Mouse (Mus musculus): Measurements from ENCODE around the gene Fat4. TPM values are rescaled to one million over a fixed set of nuclear protein-coding genes. Genes with fewer than 3 reads are reported as not detected.

The Fat4 gene
- total and polyA plus RNA-seq, 3 experiments = not detected

DNA sequence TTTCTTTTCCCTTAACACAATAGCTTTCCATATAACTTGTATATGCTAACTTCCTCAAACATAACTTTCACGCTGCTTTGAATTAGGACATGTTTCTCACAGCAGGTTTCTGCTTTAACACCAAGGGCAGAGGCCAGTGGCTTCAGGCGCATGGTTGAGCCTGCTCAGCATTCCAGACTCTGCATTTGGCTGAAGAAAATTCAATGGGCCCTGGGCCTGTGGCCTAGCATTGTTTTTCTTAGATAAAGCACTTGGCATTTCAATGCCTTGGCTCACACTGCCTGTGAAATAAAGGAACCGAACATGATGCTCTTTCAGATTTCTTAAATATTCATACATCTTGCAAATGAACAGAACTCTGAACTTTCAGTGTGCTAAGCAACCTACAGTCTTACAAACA is 52.8 kb downstream of the Fat4 start:
- H3K27me3 ChIP-seq (replicated peaks) = no peaks in the 10 kb centered on the region
- H3K9ac ChIP-seq (ENCODE audit: insufficient read depth, low read depth) = no peak overlapping the region
- dilution Hi-C loops (cut with MboI; ENCODE audit: extremely low pct_ligation_motif_present, extremely low pct_unique_long_range_greater_than_20kb, low sequenced_read_pairs) = no loop called here
- no peak overlapping the region for H3K4me3 ChIP-seq (replicated peaks in 1 of 3; ENCODE audit: low read depth in 2 of 3, low read length in 2 of 3, poor library complexity in 1 of 3)
- H3K36me3 ChIP-seq (replicated peaks in 1 of 2; ENCODE audit: control insufficient read depth in 1 of 2, insufficient read depth in 1 of 2, low read length in 1 of 2) = no peaks in the 10 kb centered on the region
- in situ Hi-C loops (cut with MboI; ENCODE audit: low pct_ligation_motif_present, low pct_unique_long_range_greater_than_20kb, low sequenced_read_pairs) = no loop called here
- no peak for DNase-seq (ENCODE audit: extremely low read depth)
- H3K4me2 ChIP-seq (ENCODE audit: insufficient read depth, low read depth, poor library complexity, severe bottlenecking) = 0 out of 2 replicates have a peak overlapping the region, but pooled peaks have one; percentile 24
- H3K4me1 ChIP-seq (ENCODE audit: control insufficient read depth in 1 of 2, insufficient read depth in 2 of 2) = peaks cover 3 to 5% of the 10 kb centered on the region in 2 experiments
- H3K79me2 ChIP-seq (replicated peaks; ENCODE audit: control insufficient read depth, extremely low read depth, insufficient read depth, poor library complexity, severe bottlenecking) = no peaks in the 10 kb centered on the region
- no peaks in the 10 kb centered on the region for H3K9me3 ChIP-seq (replicated peaks; ENCODE audit: low read length)
- no peak for TF ChIP-seq SMC3 (IDR thresholded peaks at IDR 0.05; ENCODE audit: low read depth, low read length)
- H3K27ac ChIP-seq (ENCODE audit: insufficient read depth, low read depth) = no peak overlapping the region

DNA sequence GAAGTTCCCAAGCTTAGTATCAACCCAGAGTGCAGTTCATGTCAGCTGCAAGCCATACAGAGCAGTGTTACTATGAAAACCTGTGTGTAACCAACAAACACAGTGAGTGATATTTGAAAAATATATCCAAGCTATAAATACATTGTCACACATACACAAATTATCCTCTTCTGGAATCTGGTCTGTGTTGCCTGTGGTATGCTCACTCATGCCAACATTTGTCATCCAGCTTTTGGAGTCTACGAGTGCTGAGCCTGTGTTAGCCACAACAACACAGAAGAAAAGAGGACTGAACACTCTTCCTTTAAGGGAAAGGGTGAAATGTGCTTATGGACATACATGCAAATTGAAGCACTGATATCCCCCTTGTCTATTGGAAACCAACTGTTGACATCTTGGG is 53.6 kb downstream of the Fat4 start:
- peak overlapping the region in 1 of 3 experiments; percentile 22 for H3K4me3 ChIP-seq (replicated peaks in 1 of 3; ENCODE audit: low read depth in 2 of 3, low read length in 2 of 3, poor library complexity in 1 of 3)
- no peak for TF ChIP-seq PAX5 (IDR thresholded peaks at IDR 0.05; ENCODE audit: low read length)
- TF ChIP-seq POLR2AphosphoS2 (IDR thresholded peaks at IDR 0.05; ENCODE audit: low read depth, low read length) = no peak
- TF ChIP-seq HCFC1 (IDR thresholded peaks at IDR 0.05; ENCODE audit: low read depth, low read length) = no peak
- TF ChIP-seq JUND (conservative IDR thresholded peaks at IDR 0.05; ENCODE audit: low read depth, low read length) = no peak
- no peak for TF ChIP-seq E2F4 (IDR thresholded peaks at IDR 0.05; ENCODE audit: insufficient replicate concordance, low read depth, low read length)
- TF ChIP-seq TBP (conservative IDR thresholded peaks at IDR 0.05; ENCODE audit: low read depth, low read length) = no peak
- no peak for TF ChIP-seq MAX (IDR thresholded peaks at IDR 0.05; ENCODE audit: low read length)
- no peak for TF ChIP-seq ZNF384 (IDR thresholded peaks at IDR 0.05; ENCODE audit: low read depth, low read length)
- no peak for TF ChIP-seq NELFE (IDR thresholded peaks at IDR 0.05; ENCODE audit: low read depth, low read length)
- TF ChIP-seq ZMIZ1 (IDR thresholded peaks at IDR 0.05; ENCODE audit: low read depth, low read length) = no peak
- no peak for TF ChIP-seq RCOR1 (conservative IDR thresholded peaks at IDR 0.05; ENCODE audit: low read depth, low read length)
- no peak for TF ChIP-seq CHD2 (IDR thresholded peaks at IDR 0.05; ENCODE audit: low read length)
- TF ChIP-seq USF1 (IDR thresholded peaks at IDR 0.05; ENCODE audit: low read depth, low read length) = no peak
- TF ChIP-seq MAZ (IDR thresholded peaks at IDR 0.05; ENCODE audit: low read depth, low read length) = no peak
- H3K27ac ChIP-seq (ENCODE audit: insufficient read depth, low read depth) = no peak overlapping the region
- in situ Hi-C loops (cut with MboI; ENCODE audit: low pct_ligation_motif_present, low pct_unique_long_range_greater_than_20kb, low sequenced_read_pairs) = no loop called here
- dilution Hi-C loops (cut with MboI; ENCODE audit: extremely low pct_ligation_motif_present, extremely low pct_unique_long_range_greater_than_20kb, low sequenced_read_pairs) = no loop called here
- H3K27me3 ChIP-seq (replicated peaks) = no peaks in the 10 kb centered on the region
- DNase-seq (ENCODE audit: extremely low read depth) = no peak
- H3K79me2 ChIP-seq (replicated peaks; ENCODE audit: control insufficient read depth, extremely low read depth, insufficient read depth, poor library complexity, severe bottlenecking) = no peaks in the 10 kb centered on the region
- no peaks in the 10 kb centered on the region for H3K9me3 ChIP-seq (replicated peaks; ENCODE audit: low read length)
- peaks cover 3 to 5% of the 10 kb centered on the region in 2 experiments for H3K4me1 ChIP-seq (ENCODE audit: control insufficient read depth in 1 of 2, insufficient read depth in 2 of 2)
- H3K36me3 ChIP-seq (replicated peaks in 1 of 2; ENCODE audit: control insufficient read depth in 1 of 2, insufficient read depth in 1 of 2, low read length in 1 of 2) = no peaks in the 10 kb centered on the region
- H3K4me2 ChIP-seq (ENCODE audit: insufficient read depth, low read depth, poor library complexity, severe bottlenecking) = no peak overlapping the region
- H3K9ac ChIP-seq (ENCODE audit: insufficient read depth, low read depth) = no peak overlapping the region

DNA sequence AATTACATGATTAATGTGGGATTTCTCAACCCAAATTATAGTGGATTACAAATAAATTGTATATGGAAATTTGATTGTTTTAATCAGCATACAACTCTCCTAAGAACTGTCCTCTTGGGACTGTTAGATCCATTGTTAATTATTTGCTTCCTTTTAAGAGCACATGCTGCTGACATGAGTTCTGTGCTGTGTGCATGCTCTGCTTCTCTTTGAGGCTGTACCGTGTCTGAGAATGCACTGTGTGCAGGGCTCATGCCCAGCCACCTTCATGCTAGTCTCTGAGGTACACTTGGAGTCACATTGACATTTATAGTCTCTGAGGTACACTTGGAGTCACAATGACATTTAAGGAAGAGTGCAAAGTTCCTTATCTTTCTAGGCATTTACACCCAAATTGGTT is 58.4 kb downstream of the Fat4 start:
- Histone ChIP-seq H3K4me1 (ENCODE audit: control insufficient read depth in 1 of 2, insufficient read depth in 2 of 2) (no peaks in the 10 kb centered on the region), H3K9me3 (replicated peaks; ENCODE audit: low read length) (no peaks in the 10 kb centered on the region), H3K79me2 (replicated peaks; ENCODE audit: control insufficient read depth, extremely low read depth, insufficient read depth, poor library complexity, severe bottlenecking) (no peaks in the 10 kb centered on the region), H3K36me3 (replicated peaks in 1 of 2; ENCODE audit: control insufficient read depth in 1 of 2, insufficient read depth in 1 of 2, low read length in 1 of 2) (no peaks in the 10 kb centered on the region), H3K4me2 (ENCODE audit: insufficient read depth, low read depth, poor library complexity, severe bottlenecking) (no peak overlapping the region), H3K27me3 (replicated peaks) (no peaks in the 10 kb centered on the region), H3K9ac (ENCODE audit: insufficient read depth, low read depth) (no peak overlapping the region), H3K27ac (ENCODE audit: insufficient read depth, low read depth) (no peak overlapping the region), H3K4me3 (replicated peaks in 1 of 3; ENCODE audit: low read depth in 2 of 3, low read length in 2 of 3, poor library complexity in 1 of 3) (no peak overlapping the region)
- TF ChIP-seq MAX (IDR thresholded peaks at IDR 0.05; ENCODE audit: low read length) (no peak), ZMIZ1 (IDR thresholded peaks at IDR 0.05; ENCODE audit: low read depth, low read length) (no peak), POLR2A (IDR thresholded peaks at IDR 0.05; ENCODE audit: low read depth, low read length) (no peak), ETS1 (conservative IDR thresholded peaks at IDR 0.05; ENCODE audit: low read depth, low read length) (no peak), ZC3H11A (IDR thresholded peaks at IDR 0.05; ENCODE audit: low read depth, low read length) (no peak), MXI1 (IDR thresholded peaks at IDR 0.05; ENCODE audit: low read depth, low read length) (no peak), BHLHE40 (IDR thresholded peaks at IDR 0.05; ENCODE audit: low read depth, low read length) (no peak)
- DNase-seq (ENCODE audit: extremely low read depth) = no peak
- in situ Hi-C loops (cut with MboI; ENCODE audit: low pct_ligation_motif_present, low pct_unique_long_range_greater_than_20kb, low sequenced_read_pairs) (no loop called here), dilution Hi-C loops (cut with MboI; ENCODE audit: extremely low pct_ligation_motif_present, extremely low pct_unique_long_range_greater_than_20kb, low sequenced_read_pairs) (no loop called here)

Measured in CH12.LX (cell line).